Mouse (Mus musculus): Measurements from ENCODE around the gene D6Ertd527e. TPM values are rescaled to one million over a fixed set of nuclear protein-coding genes. Genes with fewer than 3 reads are reported as not detected.

The D6Ertd527e gene
- polyA plus RNA-seq, 1 experiment from 2014 or later: 0.19 TPM

GRCm38 (mm10) chr6:87161391-87162263, 57.1 kb downstream of the D6Ertd527e start:
- Histone ChIP-seq H3K4me1 (replicated peaks; ENCODE audit: control insufficient read depth, insufficient read depth, low read length) (no peaks in the 10 kb centered on the region; the same call in none of the 2 replicates), H3K36me3 (ENCODE audit: control insufficient read depth, insufficient read depth, low read length) (no peaks in the 10 kb centered on the region), H3K9ac (ENCODE audit: low read depth, low read length) (no peak overlapping the region), H3K4me2 (no peak overlapping the region), H3K4me3 (ENCODE audit: low read depth, low read length) (no peak overlapping the region), H3K27ac (ENCODE audit: low read depth, low read length) (no peak overlapping the region), H3K27me3 (replicated peaks; ENCODE audit: control insufficient read depth, insufficient read depth, low read length) (no peaks in the 10 kb centered on the region), H3K9me3 (ENCODE audit: control insufficient read depth, low read length) (no peaks in the 10 kb centered on the region)
- DNase-seq (ENCODE audit: low spot score): no peak
- no peak for ATAC-seq (replicated peaks; ENCODE audit: low FRiP score)
- WGBS: 63% methylated on average over 12 of the region's 12 CpGs

Other genes starting within 250 kb of the D6Ertd527e start
- 92.4 and 105 TPM in 2 replicates for gene Nfu1, start 95.5 kb upstream of the D6Ertd527e start, polyA plus RNA-seq (2014; fragmentation: Nextera tagmentation; extraction: Ambion mirVana)
- 15.8 and 18.3 TPM in 2 replicates for gene Gfpt1, start 61.9 kb upstream of the D6Ertd527e start, polyA plus RNA-seq (2014; fragmentation: Nextera tagmentation; extraction: Ambion mirVana)
- 2.0 and 3.1 TPM in 2 replicates for gene Antxr1, start 231.1 kb downstream of the D6Ertd527e start, polyA plus RNA-seq (2014; fragmentation: Nextera tagmentation; extraction: Ambion mirVana)
- gene Gkn1, start 246.2 kb downstream of the D6Ertd527e start, polyA plus RNA-seq (2014; fragmentation: Nextera tagmentation; extraction: Ambion mirVana): not detected in 2 replicates